11 mouse cellular contexts compared by ENCODE assay signal in genomic region chr16:74409548-74409947, GRCm38 (mm10). TPM values are rescaled to one million over a fixed set of nuclear protein-coding genes. Genes with fewer than 3 reads are reported as not detected.
A peak's percentile ranks its signal among the peaks of the same experiment; 100 is the strongest.
DNase-seq lines count a peak whose midpoint lies in the region; ATAC-seq lines count a peak whose summit lies in the region.
"Had no signal": no experiment of that assay in that cellular context is flagged by ENCODE, and none has a peak within 500 bp of the region (broad histone marks: within the 10 kb centered on the region; RNA-seq: fewer than 3 reads in every experiment).

No protein-coding gene starts in this region.

- no peak overlapping the region for H3K9ac ChIP-seq in heart, embryonic 14.5 days (ENCODE audit: low read length)
- peak overlapping the region; percentile 77 for H3K9ac ChIP-seq in hindbrain, embryonic 15.5 days
- H3K9ac ChIP-seq in midbrain, embryonic 14.5 days (replicated peaks; ENCODE audit: low read length) = peak overlapping the region; percentile 78

- peak overlapping the region; percentile 99 for H3K4me2 ChIP-seq in heart, embryonic 14.5 days (ENCODE audit: low read length)
- H3K4me2 ChIP-seq in hindbrain, embryonic 15.5 days = peak overlapping the region; percentile 96
- H3K4me2 ChIP-seq in midbrain, embryonic 14.5 days (ENCODE audit: low read length) = peak overlapping the region; percentile 91

- intact Hi-C loops in heart, postnatal 14 days (cut with DNase I) = no loop called here

- DNase-seq in heart, postnatal 14 days = no peak
- no peak for DNase-seq in embryonic facial prominence, embryonic 10.5 days (ENCODE audit: low spot score)
- peak; percentile 53 for DNase-seq in midbrain, embryonic 14.5 days
- no peak for DNase-seq in urinary bladder, postnatal 10 days (ENCODE audit: low spot score)
- no peak for DNase-seq in urinary bladder, postnatal 14 days (ENCODE audit: low spot score)
- no peak for DNase-seq in c-Kit-positive CD71-positive TER-119-positive erythroid progenitor cells, embryonic 14.5 days (ENCODE audit: low spot score)
- DNase-seq: heart, adult 11 months; spleen, adult 18-20 months had no signal

- no peaks in the 10 kb centered on the region for H3K36me3 ChIP-seq in heart, embryonic 14.5 days (ENCODE audit: control insufficient read depth, insufficient read depth, low read length)
- no peaks in the 10 kb centered on the region for H3K36me3 ChIP-seq in embryonic facial prominence, embryonic 10.5 days (replicated peaks)
- H3K36me3 ChIP-seq in hindbrain, embryonic 15.5 days = no peaks in the 10 kb centered on the region
- H3K36me3 ChIP-seq in midbrain, embryonic 14.5 days (ENCODE audit: control insufficient read depth, insufficient read depth, low read length) = no peaks in the 10 kb centered on the region

- peaks cover 3 to 7% of the 10 kb centered on the region in 2 experiments; a peak in 3 of 4 replicates for H3K4me1 ChIP-seq in heart, embryonic 14.5 days (ENCODE audit: control insufficient read depth in 2 of 2, insufficient read depth in 2 of 2, low read length in 2 of 2)
- peaks cover 30% of the 10 kb centered on the region for H3K4me1 ChIP-seq in embryonic facial prominence, embryonic 10.5 days
- H3K4me1 ChIP-seq in hindbrain, embryonic 15.5 days (replicated peaks) = no peaks in the 10 kb centered on the region; the same call in 1 of the 2 replicates
- 0 out of 2 replicates have a peak, but pooled peaks cover 2% of the 10 kb centered on the region for H3K4me1 ChIP-seq in midbrain, embryonic 14.5 days (ENCODE audit: control insufficient read depth, insufficient read depth, low read length)

- no peak overlapping the region for H3K27ac ChIP-seq in heart, embryonic 14.5 days (replicated peaks in 1 of 2; ENCODE audit: control insufficient read depth in 1 of 2, insufficient read depth in 1 of 2, low read depth in 2 of 2, low read length in 2 of 2)
- H3K27ac ChIP-seq in embryonic facial prominence, embryonic 10.5 days (replicated peaks) = no peak overlapping the region
- H3K27ac ChIP-seq in hindbrain, embryonic 15.5 days (replicated peaks) = peak overlapping the region; percentile 90
- H3K27ac ChIP-seq in midbrain, embryonic 14.5 days (replicated peaks; ENCODE audit: low read depth, low read length) = peak overlapping the region; percentile 91

- no peak for ATAC-seq in heart, embryonic 14.5 days (ENCODE audit: insufficient number of reproducible peaks, insufficient read depth, low FRiP score, low read depth)
- ATAC-seq in hindbrain, embryonic 15.5 days (ENCODE audit: low FRiP score, low read depth) = no peak
- no peak for ATAC-seq in midbrain, embryonic 14.5 days (ENCODE audit: low FRiP score, low TSS enrichment)

- H3K4me3 ChIP-seq in heart, embryonic 14.5 days (ENCODE audit: control insufficient read depth in 1 of 2, insufficient read depth in 1 of 2, low read depth in 1 of 2, low read length in 2 of 2) = peak overlapping the region in 1 of 2 experiments; percentile 61; a peak in 2 of 4 replicates
- peak overlapping the region; percentile 73 for H3K4me3 ChIP-seq in embryonic facial prominence, embryonic 10.5 days
- H3K4me3 ChIP-seq in hindbrain, embryonic 15.5 days = peak overlapping the region; percentile 74
- peak overlapping the region; percentile 69 for H3K4me3 ChIP-seq in midbrain, embryonic 14.5 days (replicated peaks; ENCODE audit: low read depth, low read length)

- H3K9me3 ChIP-seq in heart, embryonic 14.5 days (ENCODE audit: control insufficient read depth, low read length) = no peaks in the 10 kb centered on the region
- H3K9me3 ChIP-seq in embryonic facial prominence, embryonic 10.5 days = no peaks in the 10 kb centered on the region
- H3K9me3 ChIP-seq in hindbrain, embryonic 15.5 days = no peaks in the 10 kb centered on the region
- no peaks in the 10 kb centered on the region for H3K9me3 ChIP-seq in midbrain, embryonic 14.5 days (ENCODE audit: control insufficient read depth, low read length)

- peaks cover 6% of the 10 kb centered on the region for H3K27me3 ChIP-seq in heart, embryonic 14.5 days (ENCODE audit: control insufficient read depth, insufficient read depth, low read length)
- peaks cover 11% of the 10 kb centered on the region for H3K27me3 ChIP-seq in embryonic facial prominence, embryonic 10.5 days (replicated peaks; ENCODE audit: low read depth, poor library complexity, severe bottlenecking)
- no peaks in the 10 kb centered on the region for H3K27me3 ChIP-seq in hindbrain, embryonic 15.5 days
- no peaks in the 10 kb centered on the region for H3K27me3 ChIP-seq in midbrain, embryonic 14.5 days (ENCODE audit: control insufficient read depth, insufficient read depth, low read length)

- 72% methylated on average over 4 of the region's 4 CpGs for WGBS in heart, embryonic 14.5 days
- whole genome bisulfite sequencing in embryonic facial prominence, embryonic 10.5 days = 84% methylated on average over 4 of the region's 4 CpGs
- WGBS in hindbrain, embryonic 15.5 days = 51% methylated on average over 4 of the region's 4 CpGs
- 78% methylated on average over 4 of the region's 4 CpGs for WGBS in midbrain, embryonic 14.5 days

RNA-seq across cellular contexts. Expression of gene Robo2, which starts 2.1 kb away (rescaled TPM):
- polyA plus RNA-seq in heart, embryonic 14.5 days (2014; fragmentation: Nextera tagmentation; extraction: Ambion mirVana) = 8.1 and 8.3 TPM in 2 replicates
- 1 to 10 TPM; 1.9 to 2.4 TPM for total RNA-seq in heart, postnatal 14 days (2021)
- polyA plus RNA-seq in embryonic facial prominence, embryonic 10.5 days (2016; fragmentation: Nextera tagmentation; extraction: Ambion mirVana) = 22.2 and 25.8 TPM in 2 replicates
- 81.3 and 86.3 TPM in 2 replicates for polyA plus RNA-seq in hindbrain, embryonic 15.5 days (2015; fragmentation: Nextera tagmentation; extraction: Ambion mirVana)
- polyA plus RNA-seq in midbrain, embryonic 14.5 days (2014; fragmentation: Nextera tagmentation; extraction: Ambion mirVana) = 85.1 and 123 TPM in 2 replicates
- total RNA-seq: megakaryocyte progenitor cell, adult 5-6 weeks had no signal

Comparison
In these comparisons a context has a peak if more than half of its experiments do, and no peak if none do; other contexts are left out.
1. H3K27ac ChIP-seq: peak in hindbrain, embryonic 15.5 days (single experiment) and midbrain, embryonic 14.5 days (single experiment); none in heart, embryonic 14.5 days (0 of 2) and embryonic facial prominence, embryonic 10.5 days (single experiment).
2. Peak in every context shown above with its lines, with median percentiles within 50 percentile points of each other: H3K4me2 ChIP-seq.